Mouse (Mus musculus): ENCODE results near the gene Iars2. TPM values are rescaled to one million over a fixed set of nuclear protein-coding genes. Genes with fewer than 3 reads are reported as not detected.

Iars2 gene
- 32.7 and 34.1 TPM in 2 replicates for polyA plus RNA-seq (2016; fragmentation: Nextera tagmentation; extraction: Ambion mirVana)

DNA sequence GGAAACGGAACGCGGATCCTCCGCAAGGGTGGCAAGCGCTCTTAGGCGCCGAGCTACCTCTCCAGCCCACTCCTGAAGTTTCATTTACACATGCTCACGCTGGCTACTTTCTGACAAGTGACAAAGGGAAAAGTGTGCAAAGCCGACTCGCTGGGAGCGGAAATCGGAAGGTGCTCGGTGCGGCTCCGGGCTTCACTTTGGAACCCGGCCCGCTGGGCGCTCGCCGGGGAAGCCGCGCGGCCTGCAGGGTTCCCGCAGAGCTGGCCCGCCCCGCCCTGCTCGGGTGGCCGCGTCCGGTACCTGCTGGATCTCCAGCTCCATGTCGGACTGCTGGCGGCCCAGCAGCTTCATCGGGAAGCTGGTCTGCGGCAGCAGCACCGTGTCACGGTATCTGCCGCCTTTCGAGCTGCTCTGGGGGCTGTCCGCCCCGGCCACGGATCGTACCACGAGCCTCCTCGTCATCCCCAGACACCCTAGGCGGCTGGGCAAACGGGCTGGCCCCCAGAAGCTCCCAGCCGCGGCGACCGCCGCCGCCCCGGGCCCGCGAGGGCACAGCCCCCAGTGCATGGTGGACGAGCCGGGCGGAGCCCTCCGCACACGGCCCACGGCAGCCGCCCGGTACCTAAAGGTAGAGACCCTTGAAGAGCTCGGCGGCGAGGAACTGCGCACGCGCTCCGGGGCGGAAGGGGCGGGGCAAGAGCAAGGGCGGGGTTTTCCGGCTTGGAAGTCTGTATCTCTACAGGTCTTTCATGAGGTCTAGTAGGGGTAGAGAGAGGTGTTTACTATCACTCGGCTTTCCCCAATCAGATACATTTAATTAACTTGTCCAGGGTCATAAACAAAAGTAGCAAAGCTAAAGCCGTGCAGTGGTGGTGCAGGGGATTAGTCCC lies at the start of gene Iars2:
TSS of gene Iars2 (minus strand) at position 676 of the 890 bp plus-strand sequence.
- H3K27ac ChIP-seq, result peak within 1 kb of the TSS; percentile 91
- H3K36me3 ChIP-seq, result peaks cover 33% of the 10 kb centered on the region
- peak within 1 kb of the TSS; percentile 85 for H3K9ac ChIP-seq
- H3K4me1 ChIP-seq, result peaks cover 41% of the 10 kb centered on the region
- peak; percentile 89 for ATAC-seq
- no peaks in the 10 kb centered on the region for H3K9me3 ChIP-seq (replicated peaks)
- peak within 1 kb of the TSS; percentile 86 for H3K4me3 ChIP-seq
- H3K4me2 ChIP-seq, result peak within 1 kb of the TSS; percentile 81
- H3K27me3 ChIP-seq (replicated peaks), result no peaks in the 10 kb centered on the region
- under 1% methylated on average over 76 of the region's 76 CpGs for WGBS (ENCODE audit: insufficient replicate concordance)

- no peaks in the 10 kb centered on the region for H3K9me3 ChIP-seq (replicated peaks)
- H3K4me2 ChIP-seq, result no peak overlapping the region
- WGBS (ENCODE audit: insufficient replicate concordance), result 82% methylated on average over 2 of the region's 2 CpGs
- no peak for ATAC-seq
- no peaks in the 10 kb centered on the region for H3K4me1 ChIP-seq
- H3K4me3 ChIP-seq, result no peak overlapping the region
- no peak overlapping the region for H3K9ac ChIP-seq
- no peaks in the 10 kb centered on the region for H3K27me3 ChIP-seq (replicated peaks)
- H3K36me3 ChIP-seq, result peaks cover 96% of the 10 kb centered on the region
- H3K27ac ChIP-seq, result no peak overlapping the region
Observed at GRCm38 (mm10) chr1:185377429-185377828, 48.2 kb upstream of the Iars2 start.

- ATAC-seq, result no peak
- no peak overlapping the region for H3K9ac ChIP-seq
- no peaks in the 10 kb centered on the region for H3K27me3 ChIP-seq (replicated peaks)
- H3K27ac ChIP-seq, result no peak overlapping the region
- H3K9me3 ChIP-seq (replicated peaks), result no peaks in the 10 kb centered on the region
- H3K4me2 ChIP-seq, result no peak overlapping the region
- no peaks in the 10 kb centered on the region for H3K4me1 ChIP-seq
- no peak overlapping the region for H3K4me3 ChIP-seq
- peaks cover 98% of the 10 kb centered on the region for H3K36me3 ChIP-seq
Observed at GRCm38 (mm10) chr1:185376390-185376789, 47.2 kb upstream of the Iars2 start.

DNA sequence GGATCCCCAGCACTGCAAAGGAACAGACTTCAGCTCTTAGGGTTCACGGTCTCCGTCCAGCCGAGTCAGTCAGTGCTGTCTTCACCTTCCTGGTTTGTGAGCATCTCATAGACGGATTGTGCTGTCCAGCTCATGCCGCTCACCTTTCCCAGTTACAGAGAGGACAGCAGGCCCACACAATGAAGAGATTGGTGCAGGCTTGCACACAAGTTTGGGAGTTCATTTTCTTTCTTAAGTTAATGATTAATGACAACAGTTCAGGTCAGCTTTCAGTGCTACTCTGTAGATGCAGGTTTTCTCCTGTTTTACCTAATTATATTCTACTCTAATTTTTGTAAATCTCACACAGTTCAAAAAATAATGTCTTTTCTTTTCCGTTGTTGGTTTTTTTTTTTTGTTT lies 40.8 kb upstream of the Iars2 start:
- ATAC-seq, result peak; percentile 33; the same call in 1 of the 2 replicates
- peaks cover 15% of the 10 kb centered on the region for H3K4me1 ChIP-seq
- H3K9ac ChIP-seq, result no peak overlapping the region
- H3K36me3 ChIP-seq, result peaks cover 86% of the 10 kb centered on the region
- no peak overlapping the region for H3K4me3 ChIP-seq
- no peaks in the 10 kb centered on the region for H3K9me3 ChIP-seq (replicated peaks)
- H3K4me2 ChIP-seq, result no peak overlapping the region
- H3K27me3 ChIP-seq (replicated peaks), result no peaks in the 10 kb centered on the region
- no peak overlapping the region for H3K27ac ChIP-seq
- WGBS (ENCODE audit: insufficient replicate concordance), result 88% methylated on average over 6 of the region's 6 CpGs

- Histone ChIP-seq H3K9ac (no peak overlapping the region), H3K4me3 (no peak overlapping the region), H3K4me2 (no peak overlapping the region), H3K27me3 (replicated peaks) (no peaks in the 10 kb centered on the region), H3K27ac (no peak overlapping the region), H3K36me3 (peaks cover 61% of the 10 kb centered on the region), H3K9me3 (replicated peaks) (no peaks in the 10 kb centered on the region), H3K4me1 (peaks cover 26% of the 10 kb centered on the region)
- ATAC-seq, result no peak
- WGBS (ENCODE audit: insufficient replicate concordance), result 80% methylated on average over 6 of the region's 6 CpGs
Observed at GRCm38 (mm10) chr1:185367383-185367782, 38.2 kb upstream of the Iars2 start.

GRCm38 (mm10) chr1:185364183-185364540 lies 35.0 kb upstream of the Iars2 start:
- Histone ChIP-seq H3K4me1 (peaks cover 42% of the 10 kb centered on the region), H3K27ac (peak overlapping the region; percentile 95; the same call in 1 of the 2 replicates), H3K4me2 (peak overlapping the region; percentile 86), H3K9me3 (replicated peaks) (no peaks in the 10 kb centered on the region), H3K9ac (peak overlapping the region; percentile 97), H3K4me3 (peak overlapping the region; percentile 94), H3K27me3 (replicated peaks) (no peaks in the 10 kb centered on the region), H3K36me3 (peaks cover 32% of the 10 kb centered on the region)
- 28% methylated on average over 6 of the region's 6 CpGs for WGBS (ENCODE audit: insufficient replicate concordance)
- ATAC-seq, result no peak

GRCm38 (mm10) chr1:185363526-185364182 lies 34.5 kb upstream of the Iars2 start:
- Histone ChIP-seq H3K9me3 (replicated peaks) (no peaks in the 10 kb centered on the region), H3K36me3 (peaks cover 28% of the 10 kb centered on the region), H3K27me3 (replicated peaks) (no peaks in the 10 kb centered on the region), H3K27ac (peak overlapping the region; percentile 95), H3K4me1 (peaks cover 42% of the 10 kb centered on the region), H3K4me2 (peak overlapping the region; percentile 86), H3K9ac (peak overlapping the region; percentile 97), H3K4me3 (peak overlapping the region; percentile 94)
- ATAC-seq, result peak; percentile 56
- WGBS (ENCODE audit: insufficient replicate concordance), result 2% methylated on average over 22 of the region's 22 CpGs

DNA sequence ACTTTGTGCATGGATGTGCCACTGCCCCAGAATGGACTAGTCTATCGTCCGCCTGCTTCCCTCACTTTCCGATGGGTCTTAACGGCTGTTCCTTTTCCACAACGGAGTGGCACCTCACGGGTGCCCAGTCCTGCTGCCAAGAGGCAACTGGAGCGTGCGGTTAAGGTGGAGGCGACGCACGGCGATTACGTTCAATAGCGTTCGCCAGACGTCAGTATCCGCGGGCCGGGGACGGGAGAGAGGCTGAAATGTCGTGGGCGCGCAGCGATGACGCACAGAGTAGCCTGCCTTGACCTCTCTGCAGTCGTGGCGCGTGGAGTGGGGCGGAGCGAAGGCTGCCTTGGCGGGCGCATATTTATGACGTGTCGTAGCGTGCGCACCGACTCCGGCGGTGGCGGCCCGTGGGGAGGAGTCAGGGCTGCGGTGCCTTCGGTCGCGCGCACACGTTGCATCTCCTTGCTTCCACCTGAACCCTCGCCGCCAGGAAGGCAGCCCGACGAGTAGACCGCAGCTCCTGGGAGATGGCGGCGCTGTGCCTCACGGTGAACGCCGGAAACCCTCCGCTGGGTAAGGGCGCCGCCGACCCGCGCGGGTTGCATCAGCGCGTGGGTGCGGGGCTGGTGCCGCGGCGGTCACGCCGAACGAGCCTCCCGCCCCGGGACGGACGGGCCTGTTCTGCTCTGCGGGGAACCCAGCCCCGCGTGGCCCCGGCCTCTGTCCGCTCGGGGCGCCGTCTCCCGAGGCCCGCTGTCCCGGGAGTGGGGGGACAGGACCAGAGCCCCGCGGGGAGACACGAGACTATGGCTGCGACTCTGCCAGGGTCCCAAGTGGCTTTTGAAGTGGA lies 33.7 kb upstream of the Iars2 start, which contains the start of gene Eprs:
TSS of gene Eprs (plus strand) at position 368 of the 844 bp plus-strand sequence.
- peak; percentile 95 for ATAC-seq
- peak within 1 kb of the TSS; percentile 94 for H3K4me3 ChIP-seq

GRCm38 (mm10) chr1:185358211-185358610 lies 29.0 kb upstream of the Iars2 start:
- ATAC-seq, result no peak
- H3K4me3 ChIP-seq, result no peak overlapping the region
- no peak overlapping the region for H3K9ac ChIP-seq
- H3K4me1 ChIP-seq, result peaks cover 16% of the 10 kb centered on the region
- no peak overlapping the region for H3K4me2 ChIP-seq
- WGBS (ENCODE audit: insufficient replicate concordance), result 72% methylated on average over 4 of the region's 4 CpGs
- H3K27ac ChIP-seq, result no peak overlapping the region
- no peaks in the 10 kb centered on the region for H3K9me3 ChIP-seq (replicated peaks)
- no peaks in the 10 kb centered on the region for H3K27me3 ChIP-seq (replicated peaks)
- peaks cover 18% of the 10 kb centered on the region for H3K36me3 ChIP-seq

More for the DNA sequence above, 33.7 kb upstream of the Iars2 start, which contains the start of gene Eprs:
- H3K36me3 ChIP-seq, result peaks cover 24% of the 10 kb centered on the region
- H3K27me3 ChIP-seq (replicated peaks), result no peaks in the 10 kb centered on the region
- H3K9ac ChIP-seq, result peak within 1 kb of the TSS; percentile 97
- under 1% methylated on average over 90 of the region's 92 CpGs for WGBS (ENCODE audit: insufficient replicate concordance)
- H3K4me2 ChIP-seq, result peak within 1 kb of the TSS; percentile 86
- peaks cover 42% of the 10 kb centered on the region for H3K4me1 ChIP-seq
- no peaks in the 10 kb centered on the region for H3K9me3 ChIP-seq (replicated peaks)
- peak within 1 kb of the TSS; percentile 95 for H3K27ac ChIP-seq

GRCm38 (mm10) chr1:185356246-185356645 lies 27.1 kb upstream of the Iars2 start:
- H3K4me2 ChIP-seq, result no peak overlapping the region
- H3K36me3 ChIP-seq, result peaks cover 27% of the 10 kb centered on the region
- H3K27me3 ChIP-seq (replicated peaks), result no peaks in the 10 kb centered on the region
- H3K4me3 ChIP-seq, result no peak overlapping the region
- no peak for ATAC-seq
- H3K4me1 ChIP-seq, result 0 out of 2 replicates have a peak, but pooled peaks cover 5% of the 10 kb centered on the region
- no peak overlapping the region for H3K27ac ChIP-seq
- H3K9ac ChIP-seq, result no peak overlapping the region
- no peaks in the 10 kb centered on the region for H3K9me3 ChIP-seq (replicated peaks)
- WGBS (ENCODE audit: insufficient replicate concordance), result 89% methylated on average over 8 of the region's 8 CpGs

- no peak overlapping the region for H3K9ac ChIP-seq
- H3K36me3 ChIP-seq, result peaks cover 39% of the 10 kb centered on the region
- whole genome bisulfite sequencing (ENCODE audit: insufficient replicate concordance), result 67% methylated on average over 4 of the region's 4 CpGs
- H3K27ac ChIP-seq, result no peak overlapping the region
- no peak overlapping the region for H3K4me3 ChIP-seq
- no peaks in the 10 kb centered on the region for H3K9me3 ChIP-seq (replicated peaks)
- no peaks in the 10 kb centered on the region for H3K27me3 ChIP-seq (replicated peaks)
- ATAC-seq, result no peak
- H3K4me2 ChIP-seq, result no peak overlapping the region
- no peaks in the 10 kb centered on the region for H3K4me1 ChIP-seq
Observed at GRCm38 (mm10) chr1:185354731-185355130, 25.5 kb upstream of the Iars2 start.
